Mouse (Mus musculus): ENCODE measurements around the gene Gorasp1. TPM values are rescaled to one million over a fixed set of nuclear protein-coding genes. Genes with fewer than 3 reads are reported as not detected.

The Gorasp1 gene
- polyA plus RNA-seq, 1 experiment from 2014 or later = 32.1 TPM

- DNase-seq (ENCODE audit: low spot score) = no peak
- Histone ChIP-seq H3K36me3 (ENCODE audit: control insufficient read depth, insufficient read depth, low read length) (no peaks in the 10 kb centered on the region), H3K4me1 (replicated peaks; ENCODE audit: control insufficient read depth, insufficient read depth, low read length) (peaks cover 3% of the 10 kb centered on the region), H3K9me3 (ENCODE audit: control insufficient read depth, low read length) (no peaks in the 10 kb centered on the region), H3K4me3 (ENCODE audit: low read depth, low read length) (no peak overlapping the region), H3K27me3 (replicated peaks; ENCODE audit: control insufficient read depth, insufficient read depth, low read length) (no peaks in the 10 kb centered on the region), H3K27ac (ENCODE audit: low read depth) (no peak overlapping the region), H3K4me2 (ENCODE audit: low read length) (no peak overlapping the region), H3K9ac (ENCODE audit: low read length) (no peak overlapping the region)
- 79% methylated on average over 12 of the region's 12 CpGs for WGBS
- no peak for ATAC-seq (replicated peaks; ENCODE audit: low FRiP score, low TSS enrichment, low read depth)
Observed at GRCm38 (mm10) chr9:119945173-119945900, 8.0 kb upstream of the Gorasp1 start.

GRCm38 (mm10) chr9:119943326-119943725, 6.0 kb upstream of the Gorasp1 start:
- Histone ChIP-seq H3K4me3 (ENCODE audit: low read depth, low read length) (no peak overlapping the region), H3K36me3 (ENCODE audit: control insufficient read depth, insufficient read depth, low read length) (no peaks in the 10 kb centered on the region), H3K27ac (ENCODE audit: low read depth) (no peak overlapping the region), H3K9me3 (ENCODE audit: control insufficient read depth, low read length) (no peaks in the 10 kb centered on the region), H3K9ac (ENCODE audit: low read length) (no peak overlapping the region), H3K4me2 (ENCODE audit: low read length) (no peak overlapping the region), H3K27me3 (replicated peaks; ENCODE audit: control insufficient read depth, insufficient read depth, low read length) (no peaks in the 10 kb centered on the region), H3K4me1 (replicated peaks; ENCODE audit: control insufficient read depth, insufficient read depth, low read length) (no peaks in the 10 kb centered on the region)
- DNase-seq (ENCODE audit: low spot score) (no peak), ATAC-seq (replicated peaks; ENCODE audit: low FRiP score, low TSS enrichment, low read depth) (no peak)
- 77% methylated on average over 1 of the region's 1 CpGs for WGBS

GRCm38 (mm10) chr9:119941861-119942260, 4.5 kb upstream of the Gorasp1 start:
- Histone ChIP-seq H3K36me3 (ENCODE audit: control insufficient read depth, insufficient read depth, low read length) (no peaks in the 10 kb centered on the region), H3K9ac (ENCODE audit: low read length) (no peak overlapping the region), H3K9me3 (ENCODE audit: control insufficient read depth, low read length) (no peaks in the 10 kb centered on the region), H3K4me1 (replicated peaks; ENCODE audit: control insufficient read depth, insufficient read depth, low read length) (no peaks in the 10 kb centered on the region), H3K4me3 (ENCODE audit: low read depth, low read length) (no peak overlapping the region), H3K27ac (ENCODE audit: low read depth) (no peak overlapping the region), H3K4me2 (ENCODE audit: low read length) (no peak overlapping the region), H3K27me3 (replicated peaks; ENCODE audit: control insufficient read depth, insufficient read depth, low read length) (no peaks in the 10 kb centered on the region)
- DNase-seq (ENCODE audit: low spot score) = no peak
- WGBS = 87% methylated on average over 14 of the region's 14 CpGs
- no peak for ATAC-seq (replicated peaks; ENCODE audit: low FRiP score, low TSS enrichment, low read depth)

GRCm38 (mm10) chr9:119941407-119941806, 4.0 kb upstream of the Gorasp1 start:
- H3K9me3 ChIP-seq (ENCODE audit: control insufficient read depth, low read length) = no peaks in the 10 kb centered on the region
- no peak overlapping the region for H3K4me3 ChIP-seq (ENCODE audit: low read depth, low read length)
- no peak overlapping the region for H3K27ac ChIP-seq (ENCODE audit: low read depth)
- no peak overlapping the region for H3K9ac ChIP-seq (ENCODE audit: low read length)
- WGBS = 75% methylated on average over 5 of the region's 5 CpGs
- no peak for DNase-seq (ENCODE audit: low spot score)
- no peaks in the 10 kb centered on the region for H3K27me3 ChIP-seq (replicated peaks; ENCODE audit: control insufficient read depth, insufficient read depth, low read length)
- no peak overlapping the region for H3K4me2 ChIP-seq (ENCODE audit: low read length)
- no peak for ATAC-seq (replicated peaks; ENCODE audit: low FRiP score, low TSS enrichment, low read depth)
- no peaks in the 10 kb centered on the region for H3K36me3 ChIP-seq (ENCODE audit: control insufficient read depth, insufficient read depth, low read length)
- peaks cover 4% of the 10 kb centered on the region; the same call in 1 of the 2 replicates for H3K4me1 ChIP-seq (replicated peaks; ENCODE audit: control insufficient read depth, insufficient read depth, low read length)

- Histone ChIP-seq H3K9me3 (ENCODE audit: control insufficient read depth, low read length) (no peaks in the 10 kb centered on the region), H3K4me2 (ENCODE audit: low read length) (no peak overlapping the region), H3K27me3 (replicated peaks; ENCODE audit: control insufficient read depth, insufficient read depth, low read length) (no peaks in the 10 kb centered on the region), H3K27ac (ENCODE audit: low read depth) (no peak overlapping the region), H3K4me3 (ENCODE audit: low read depth, low read length) (no peak overlapping the region), H3K9ac (ENCODE audit: low read length) (no peak overlapping the region), H3K4me1 (replicated peaks; ENCODE audit: control insufficient read depth, insufficient read depth, low read length) (peaks cover 7% of the 10 kb centered on the region; the same call in 1 of the 2 replicates), H3K36me3 (ENCODE audit: control insufficient read depth, insufficient read depth, low read length) (no peaks in the 10 kb centered on the region)
- ATAC-seq (replicated peaks; ENCODE audit: low FRiP score, low TSS enrichment, low read depth) = no peak
- WGBS = 52% methylated on average over 10 of the region's 10 CpGs
- DNase-seq (ENCODE audit: low spot score) = no peak
Observed at GRCm38 (mm10) chr9:119939646-119940045, 2.3 kb upstream of the Gorasp1 start.

GRCm38 (mm10) chr9:119938496-119938895, 1.1 kb upstream of the Gorasp1 start:
- no peaks in the 10 kb centered on the region for H3K36me3 ChIP-seq (ENCODE audit: control insufficient read depth, insufficient read depth, low read length)
- H3K27me3 ChIP-seq (replicated peaks; ENCODE audit: control insufficient read depth, insufficient read depth, low read length) = no peaks in the 10 kb centered on the region
- WGBS = 72% methylated on average over 4 of the region's 4 CpGs
- peaks cover 7% of the 10 kb centered on the region; the same call in 1 of the 2 replicates for H3K4me1 ChIP-seq (replicated peaks; ENCODE audit: control insufficient read depth, insufficient read depth, low read length)
- ATAC-seq (replicated peaks; ENCODE audit: low FRiP score, low TSS enrichment, low read depth) (no peak), DNase-seq (ENCODE audit: low spot score) (no peak)
- no peaks in the 10 kb centered on the region for H3K9me3 ChIP-seq (ENCODE audit: control insufficient read depth, low read length)
- no peak overlapping the region for H3K27ac ChIP-seq (ENCODE audit: low read depth)
- no peak overlapping the region for H3K4me3 ChIP-seq (ENCODE audit: low read depth, low read length)
- no peak overlapping the region for H3K4me2 ChIP-seq (ENCODE audit: low read length)
- no peak overlapping the region for H3K9ac ChIP-seq (ENCODE audit: low read length)

- H3K4me1 ChIP-seq (replicated peaks; ENCODE audit: control insufficient read depth, insufficient read depth, low read length) = peaks cover 7% of the 10 kb centered on the region; the same call in 1 of the 2 replicates
- WGBS = 92% methylated on average over 6 of the region's 6 CpGs
- ATAC-seq (replicated peaks; ENCODE audit: low FRiP score, low TSS enrichment, low read depth) (no peak), DNase-seq (ENCODE audit: low spot score) (no peak)
- no peaks in the 10 kb centered on the region for H3K9me3 ChIP-seq (ENCODE audit: control insufficient read depth, low read length)
- H3K27ac ChIP-seq (ENCODE audit: low read depth) = no peak overlapping the region
- no peak overlapping the region for H3K4me2 ChIP-seq (ENCODE audit: low read length)
- H3K27me3 ChIP-seq (replicated peaks; ENCODE audit: control insufficient read depth, insufficient read depth, low read length) = no peaks in the 10 kb centered on the region
- H3K4me3 ChIP-seq (ENCODE audit: low read depth, low read length) = no peak overlapping the region
- H3K36me3 ChIP-seq (ENCODE audit: control insufficient read depth, insufficient read depth, low read length) = peaks cover 36% of the 10 kb centered on the region
- no peak overlapping the region for H3K9ac ChIP-seq (ENCODE audit: low read length)
Observed at GRCm38 (mm10) chr9:119933675-119934074, 3.7 kb downstream of the Gorasp1 start.

GRCm38 (mm10) chr9:119932358-119932757, 5.0 kb downstream of the Gorasp1 start:
- no peak overlapping the region for H3K9ac ChIP-seq (ENCODE audit: low read length)
- ATAC-seq (replicated peaks; ENCODE audit: low FRiP score, low TSS enrichment, low read depth) = no peak
- H3K4me3 ChIP-seq (ENCODE audit: low read depth, low read length) = no peak overlapping the region
- no peak overlapping the region for H3K4me2 ChIP-seq (ENCODE audit: low read length)
- H3K36me3 ChIP-seq (ENCODE audit: control insufficient read depth, insufficient read depth, low read length) = peaks cover 49% of the 10 kb centered on the region
- DNase-seq (ENCODE audit: low spot score) = no peak
- peaks cover 7% of the 10 kb centered on the region; the same call in 1 of the 2 replicates for H3K4me1 ChIP-seq (replicated peaks; ENCODE audit: control insufficient read depth, insufficient read depth, low read length)
- no peaks in the 10 kb centered on the region for H3K9me3 ChIP-seq (ENCODE audit: control insufficient read depth, low read length)
- no peaks in the 10 kb centered on the region for H3K27me3 ChIP-seq (replicated peaks; ENCODE audit: control insufficient read depth, insufficient read depth, low read length)
- 85% methylated on average over 12 of the region's 12 CpGs for WGBS
- no peak overlapping the region for H3K27ac ChIP-seq (ENCODE audit: low read depth)

GRCm38 (mm10) chr9:119926497-119926896, 10.9 kb downstream of the Gorasp1 start:
- Histone ChIP-seq H3K36me3 (ENCODE audit: control insufficient read depth, insufficient read depth, low read length) (peaks cover 91% of the 10 kb centered on the region), H3K27ac (ENCODE audit: low read depth) (no peak overlapping the region; the same call in 1 of the 2 replicates), H3K4me1 (replicated peaks; ENCODE audit: control insufficient read depth, insufficient read depth, low read length) (no peaks in the 10 kb centered on the region), H3K9ac (ENCODE audit: low read length) (no peak overlapping the region), H3K9me3 (ENCODE audit: control insufficient read depth, low read length) (no peaks in the 10 kb centered on the region), H3K4me2 (ENCODE audit: low read length) (no peak overlapping the region), H3K27me3 (replicated peaks; ENCODE audit: control insufficient read depth, insufficient read depth, low read length) (no peaks in the 10 kb centered on the region), H3K4me3 (ENCODE audit: low read depth, low read length) (no peak overlapping the region)
- WGBS = 69% methylated on average over 5 of the region's 5 CpGs
- no peak for DNase-seq (ENCODE audit: low spot score)
- ATAC-seq (replicated peaks; ENCODE audit: low FRiP score, low TSS enrichment, low read depth) = no peak
